Mouse (Mus musculus) T-cell, adult 2 months (primary cell): ENCODE measurements around the gene Trim25.

Experiments
- DNase-seq: peaks from one replicate; pipeline ENCODE4 v3.0.0; 2022; ENCODE audit warnings: low spot score

Gene Trim25

DNA sequence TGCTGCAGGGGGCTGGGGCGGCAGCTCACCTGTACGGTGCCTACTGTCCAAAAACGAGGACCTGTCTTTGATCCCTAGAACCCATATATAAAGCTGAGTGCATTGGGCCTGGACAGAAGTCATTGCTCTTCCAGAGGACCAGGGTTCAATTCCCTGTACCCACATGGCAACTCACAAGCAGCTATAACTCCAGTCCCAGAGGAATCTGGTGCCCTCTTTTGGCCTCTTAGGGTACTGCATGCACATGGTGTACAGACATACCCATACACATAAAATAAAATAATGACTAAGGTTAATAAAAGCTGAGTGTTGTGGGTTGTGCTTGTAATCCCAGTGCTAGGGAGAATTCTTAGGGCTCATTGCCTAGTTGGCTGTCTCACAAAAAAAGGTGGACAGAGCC lies 66.1 kb downstream of the Trim25 start:
- peak; percentile 38 for DNase-seq

DNA sequence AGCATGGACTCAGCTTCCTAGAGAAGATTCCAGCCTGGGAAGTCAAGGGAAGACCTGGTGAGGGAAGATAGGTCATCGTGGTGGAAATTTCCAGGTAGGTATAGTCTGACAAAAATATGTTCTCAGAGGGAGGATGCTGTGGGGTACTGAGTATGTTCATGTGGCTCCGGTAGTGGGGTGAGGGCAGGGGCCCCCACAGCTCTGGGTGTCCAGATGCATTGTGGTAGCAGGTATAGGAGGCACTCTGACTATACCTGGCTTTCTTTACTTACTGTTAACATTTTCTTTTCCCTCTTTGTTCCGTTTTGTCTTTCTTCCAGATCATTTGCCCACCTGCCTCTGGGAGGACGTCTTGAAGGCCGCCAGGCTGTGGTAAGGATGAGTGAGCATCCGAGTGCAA lies 67.0 kb downstream of the Trim25 start:
- no peak for DNase-seq

DNA sequence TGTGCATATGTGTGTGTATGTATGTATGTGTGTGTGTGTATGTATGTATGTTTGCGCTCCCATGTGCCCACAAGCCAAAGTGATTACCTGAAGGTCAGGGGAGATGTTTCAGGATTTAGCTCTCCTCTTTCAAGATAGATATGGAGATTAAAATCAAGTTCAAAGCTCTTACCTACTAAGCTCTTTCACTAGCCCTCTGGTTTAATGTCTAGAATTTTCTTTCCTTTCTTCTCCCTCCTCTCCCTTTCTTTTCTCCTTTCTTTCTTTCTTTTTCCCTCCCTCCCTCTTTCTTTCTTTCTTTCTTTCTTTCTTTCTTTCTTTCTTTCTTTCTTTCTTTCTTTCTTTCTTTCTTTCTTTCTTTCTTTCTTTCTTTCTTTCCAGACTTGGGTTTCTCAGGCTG lies 67.6 kb downstream of the Trim25 start, which contains the start of gene Dgke:
Gene Dgke (minus strand): TSS at position 101 of the 400 bp plus-strand sequence.
- DNase-seq, result no peak

- DNase-seq, result no peak
Observed at GRCm38 (mm10) chr11:89067301-89067822, 68.2 kb downstream of the Trim25 start.

- DNase-seq, result no peak
Observed at GRCm38 (mm10) chr11:89067871-89068490, 68.8 kb downstream of the Trim25 start.

GRCm38 (mm10) chr11:89068649-89069048 lies 69.5 kb downstream of the Trim25 start:
- no peak for DNase-seq

DNA sequence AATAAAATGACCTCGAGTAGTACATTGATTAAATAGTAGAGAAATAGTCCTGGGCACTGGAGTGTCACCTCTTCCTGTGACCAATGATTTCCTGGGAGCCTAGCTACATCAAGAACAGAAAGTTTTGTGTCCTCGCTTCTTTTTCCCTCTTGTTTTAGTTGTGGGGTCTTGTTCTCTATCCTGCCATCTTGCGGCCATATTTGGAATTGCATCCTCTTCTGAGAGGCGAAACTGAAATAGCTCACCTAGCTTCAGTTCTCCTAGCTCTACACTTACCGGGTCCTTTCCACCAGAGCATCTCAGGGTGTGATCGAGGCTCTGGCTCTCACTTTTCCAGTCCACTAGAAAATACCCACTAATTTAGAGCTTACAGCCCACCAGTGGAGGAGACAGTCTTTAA lies 70.1 kb downstream of the Trim25 start:
- DNase-seq, result peak; percentile 60
